Mouse (Mus musculus): ENCODE measurements at regions not wholly inside any gene's neighbourhood (a gene's known extent, or its start where the extent isn't known, plus 50 kb on each side); places are given as distances from the start of the nearest gene placed in this dataset.

GRCm38 (mm10) chr8:54449811-54450210, 79.6 kb upstream of the Asb5 start:
- TF ChIP-seq BHLHE40 (IDR thresholded peaks at IDR 0.05; ENCODE audit: low read depth, low read length) (no peak), CTCF (conservative IDR thresholded peaks at IDR 0.05 in 1 of 2, IDR thresholded peaks at IDR 0.05 in 1 of 2; ENCODE audit: low read depth in 2 of 2, low read length in 2 of 2) (no peak), CHD1 (IDR thresholded peaks at IDR 0.05; ENCODE audit: low read depth, low read length) (no peak), RCOR1 (conservative IDR thresholded peaks at IDR 0.05; ENCODE audit: low read depth, low read length) (no peak), POLR2A (IDR thresholded peaks at IDR 0.05; ENCODE audit: low read depth, low read length) (no peak), USF2 (conservative IDR thresholded peaks at IDR 0.05; ENCODE audit: low read depth, low read length) (no peak), EP300 (IDR thresholded peaks at IDR 0.05; ENCODE audit: low read length) (no peak), ZNF384 (IDR thresholded peaks at IDR 0.05; ENCODE audit: low read depth, low read length) (no peak), PAX5 (IDR thresholded peaks at IDR 0.05; ENCODE audit: low read length) (no peak)
